Mouse (Mus musculus) midbrain, embryonic 10.5 days (tissue): Measurements from ENCODE around the gene Dhx9. TPM values are rescaled to one million over a fixed set of nuclear protein-coding genes. Genes with fewer than 3 reads are reported as not detected.
A peak's percentile ranks its signal among the peaks of the same experiment; 100 is the strongest.
"Not testable (repeated sequence)": the region's sequence is repeated elsewhere in the genome, so short reads cannot be mapped to it uniquely, and the experiment has no call there.

Experiments
- DNase-seq: peaks from one replicate; pipeline ENCODE4 v3.0.0-alpha.2; 2017; ENCODE audit warnings: low spot score
- H3K27ac ChIP-seq: fragments of 300-500 bp; sonication (generic); replicated peaks from 2 replicates; pipeline ENCODE4 v1.5.1; 2016; ENCODE audit warnings: mild to moderate bottlenecking
- H3K27me3 ChIP-seq: fragments of 300-500 bp; sonication (generic); 2 replicates; pipeline ENCODE4 v1.6.1; 2016; ENCODE audit warnings: low read depth, mild to moderate bottlenecking; ENCODE audit not compliant: poor library complexity, severe bottlenecking
- H3K36me3 ChIP-seq: fragments of 300-500 bp; sonication (generic); 2 replicates; pipeline ENCODE4 v1.6.1; 2016; ENCODE audit warnings: mild to moderate bottlenecking, moderate library complexity
- H3K4me1 ChIP-seq: fragments of 300-500 bp; sonication (generic); 2 replicates; pipeline ENCODE4 v1.6.1; 2016
- H3K4me3 ChIP-seq: fragments of 300-500 bp; sonication (generic); 2 replicates; pipeline ENCODE4 v1.5.1; 2016; ENCODE audit warnings: mild to moderate bottlenecking, moderate library complexity
- H3K9me3 ChIP-seq: fragments of 300-500 bp; sonication (generic); replicated peaks from 2 replicates; pipeline ENCODE4 v1.6.1; 2016; ENCODE audit warnings: mild to moderate bottlenecking
- WGBS: fragments of 180-500 bp; shearing (Covaris S2); methylation state at CpG from one replicate; pipeline ENCODE4 v1.1.7; 2016; 5-methylcytosine and 5-hydroxymethylcytosine counted together
- polyA plus RNA-seq: library from polyadenylated mRNA; unstranded; fragments of >200 nt; fragmentation: Nextera tagmentation; extraction: Ambion mirVana; gene quantifications from 2 replicates; pipeline ENCODE4 v1.2.1, GENCODE M21; 2016

Gene Dhx9
- 39.4 and 40.7 TPM in 2 replicates for polyA plus RNA-seq

GRCm38 (mm10) chr1:153487500-153487879 is at the start of gene Dhx9:
TSS of gene Dhx9 (minus strand) at chr1:153487660.
- H3K4me1 ChIP-seq, result peaks cover 31% of the 10 kb centered on the region
- peak within 1 kb of the TSS; percentile 100 for H3K27ac ChIP-seq
- peaks cover 20% of the 10 kb centered on the region for H3K36me3 ChIP-seq
- H3K4me3 ChIP-seq, result peak within 1 kb of the TSS; percentile 100
- H3K9me3 ChIP-seq, result no peaks in the 10 kb centered on the region
- WGBS, result under 1% methylated on average over 35 of the region's 35 CpGs
- DNase-seq, result peak; percentile 98
- no peaks in the 10 kb centered on the region for H3K27me3 ChIP-seq

- whole genome bisulfite sequencing, result 38% methylated on average over 9 of the region's 9 CpGs
- H3K4me1 ChIP-seq, result peaks cover 48% of the 10 kb centered on the region
- peak overlapping the region; percentile 81 for H3K27ac ChIP-seq
- H3K9me3 ChIP-seq, result no peaks in the 10 kb centered on the region
- H3K36me3 ChIP-seq, result peaks cover 15% of the 10 kb centered on the region
- DNase-seq, result peak; percentile 31
- no peak overlapping the region for H3K4me3 ChIP-seq
- no peaks in the 10 kb centered on the region for H3K27me3 ChIP-seq
Measured at GRCm38 (mm10) chr1:153535611-153536010, 48.2 kb upstream of the Dhx9 start.

- peaks cover 15% of the 10 kb centered on the region for H3K36me3 ChIP-seq
- WGBS, result 85% methylated on average over 3 of the region's 3 CpGs
Measured at GRCm38 (mm10) chr1:153532896-153533295, 45.4 kb upstream of the Dhx9 start.

GRCm38 (mm10) chr1:153532234-153532841 is 44.9 kb upstream of the Dhx9 start:
- peak overlapping the region; percentile 37 for H3K4me3 ChIP-seq
- H3K4me1 ChIP-seq, result peaks cover 30% of the 10 kb centered on the region
- H3K36me3 ChIP-seq, result peaks cover 15% of the 10 kb centered on the region
- 12% methylated on average over 12 of the region's 12 CpGs for WGBS
- H3K9me3 ChIP-seq, result no peaks in the 10 kb centered on the region
- peak overlapping the region; percentile 96 for H3K27ac ChIP-seq
- DNase-seq, result peak; percentile 77
- H3K27me3 ChIP-seq, result no peaks in the 10 kb centered on the region

More at GRCm38 (mm10) chr1:153532896-153533295, 45.4 kb upstream of the Dhx9 start:
- not testable (repeated sequence) for H3K27me3 ChIP-seq, DNase-seq, H3K9me3 ChIP-seq, H3K4me3 ChIP-seq
- peaks cover 30% of the 10 kb centered on the region for H3K4me1 ChIP-seq
- H3K27ac ChIP-seq, result peak overlapping the region; percentile 96

GRCm38 (mm10) chr1:153531677-153532233 is 44.3 kb upstream of the Dhx9 start:
- Histone ChIP-seq H3K36me3 (peaks cover 11% of the 10 kb centered on the region), H3K27me3 (no peaks in the 10 kb centered on the region), H3K4me1 (peaks cover 30% of the 10 kb centered on the region), H3K9me3 (no peaks in the 10 kb centered on the region), H3K27ac (peak overlapping the region; percentile 96), H3K4me3 (peak overlapping the region; percentile 37)
- 22% methylated on average over 9 of the region's 9 CpGs for WGBS
- DNase-seq, result peak; percentile 66

GRCm38 (mm10) chr1:153522116-153522515 is 34.7 kb upstream of the Dhx9 start:
- H3K36me3 ChIP-seq, result peaks cover 11% of the 10 kb centered on the region
- 58% methylated on average over 3 of the region's 3 CpGs for WGBS

GRCm38 (mm10) chr1:153515368-153515767 is 27.9 kb upstream of the Dhx9 start:
- H3K4me1 ChIP-seq, result no peaks in the 10 kb centered on the region
- H3K4me3 ChIP-seq, result no peak overlapping the region
- peaks cover 23% of the 10 kb centered on the region for H3K36me3 ChIP-seq
- no peaks in the 10 kb centered on the region for H3K9me3 ChIP-seq
- H3K27me3 ChIP-seq, result no peaks in the 10 kb centered on the region
- no peak for DNase-seq
- WGBS, result 89% methylated on average over 12 of the region's 12 CpGs
- no peak overlapping the region for H3K27ac ChIP-seq

More at GRCm38 (mm10) chr1:153522116-153522515, 34.7 kb upstream of the Dhx9 start:
- no peak overlapping the region for H3K4me3 ChIP-seq
- H3K27ac ChIP-seq, result no peak overlapping the region
- peaks cover 6% of the 10 kb centered on the region; the same call in 1 of the 2 replicates for H3K4me1 ChIP-seq
- no peaks in the 10 kb centered on the region for H3K9me3 ChIP-seq
- H3K27me3 ChIP-seq, result no peaks in the 10 kb centered on the region
- no peak for DNase-seq

GRCm38 (mm10) chr1:153510330-153511009 is 23.0 kb upstream of the Dhx9 start:
- no peaks in the 10 kb centered on the region for H3K4me1 ChIP-seq
- 71% methylated on average over 2 of the region's 2 CpGs for WGBS
- DNase-seq, result no peak
- peaks cover 20% of the 10 kb centered on the region for H3K36me3 ChIP-seq
- no peaks in the 10 kb centered on the region for H3K9me3 ChIP-seq
- no peak overlapping the region for H3K27ac ChIP-seq
- H3K27me3 ChIP-seq, result no peaks in the 10 kb centered on the region
- no peak overlapping the region for H3K4me3 ChIP-seq

- H3K4me3 ChIP-seq, H3K27me3 ChIP-seq, H3K27ac ChIP-seq, H3K9me3 ChIP-seq, H3K4me1 ChIP-seq, DNase-seq: not testable (repeated sequence)
- peaks cover 12% of the 10 kb centered on the region; the same call in 1 of the 2 replicates for H3K36me3 ChIP-seq
- WGBS, result 61% methylated on average over 8 of the region's 8 CpGs
Measured at GRCm38 (mm10) chr1:153509569-153509968, 22.1 kb upstream of the Dhx9 start.

GRCm38 (mm10) chr1:153509012-153509411 is 21.6 kb upstream of the Dhx9 start:
- WGBS, result 86% methylated on average over 6 of the region's 6 CpGs
- Histone ChIP-seq H3K9me3 (no peaks in the 10 kb centered on the region), H3K27ac (no peak overlapping the region), H3K4me1 (no peaks in the 10 kb centered on the region), H3K4me3 (no peak overlapping the region), H3K27me3 (no peaks in the 10 kb centered on the region), H3K36me3 (peaks cover 8% of the 10 kb centered on the region; the same call in 1 of the 2 replicates)
- no peak for DNase-seq

GRCm38 (mm10) chr1:153506266-153506665 is 18.8 kb upstream of the Dhx9 start:
- Histone ChIP-seq H3K9me3 (no peaks in the 10 kb centered on the region), H3K36me3 (0 out of 2 replicates have a peak, but pooled peaks cover 5% of the 10 kb centered on the region), H3K27ac (no peak overlapping the region), H3K27me3 (no peaks in the 10 kb centered on the region), H3K4me3 (no peak overlapping the region), H3K4me1 (0 out of 2 replicates have a peak, but pooled peaks cover 3% of the 10 kb centered on the region)
- DNase-seq, result no peak
- 91% methylated on average over 6 of the region's 6 CpGs for WGBS

GRCm38 (mm10) chr1:153501644-153502321 is 14.3 kb upstream of the Dhx9 start:
- Histone ChIP-seq H3K4me3 (no peak overlapping the region), H3K36me3 (0 out of 2 replicates have a peak, but pooled peaks cover 3% of the 10 kb centered on the region), H3K9me3 (no peaks in the 10 kb centered on the region), H3K27ac (0 out of 2 replicates have a peak overlapping the region, but pooled peaks have one; percentile 42), H3K27me3 (no peaks in the 10 kb centered on the region), H3K4me1 (0 out of 2 replicates have a peak, but pooled peaks cover 3% of the 10 kb centered on the region)
- DNase-seq, result no peak
- 58% methylated on average over 5 of the region's 5 CpGs for WGBS
